Mouse (Mus musculus): ENCODE data around the gene Scrt2.

DNA sequence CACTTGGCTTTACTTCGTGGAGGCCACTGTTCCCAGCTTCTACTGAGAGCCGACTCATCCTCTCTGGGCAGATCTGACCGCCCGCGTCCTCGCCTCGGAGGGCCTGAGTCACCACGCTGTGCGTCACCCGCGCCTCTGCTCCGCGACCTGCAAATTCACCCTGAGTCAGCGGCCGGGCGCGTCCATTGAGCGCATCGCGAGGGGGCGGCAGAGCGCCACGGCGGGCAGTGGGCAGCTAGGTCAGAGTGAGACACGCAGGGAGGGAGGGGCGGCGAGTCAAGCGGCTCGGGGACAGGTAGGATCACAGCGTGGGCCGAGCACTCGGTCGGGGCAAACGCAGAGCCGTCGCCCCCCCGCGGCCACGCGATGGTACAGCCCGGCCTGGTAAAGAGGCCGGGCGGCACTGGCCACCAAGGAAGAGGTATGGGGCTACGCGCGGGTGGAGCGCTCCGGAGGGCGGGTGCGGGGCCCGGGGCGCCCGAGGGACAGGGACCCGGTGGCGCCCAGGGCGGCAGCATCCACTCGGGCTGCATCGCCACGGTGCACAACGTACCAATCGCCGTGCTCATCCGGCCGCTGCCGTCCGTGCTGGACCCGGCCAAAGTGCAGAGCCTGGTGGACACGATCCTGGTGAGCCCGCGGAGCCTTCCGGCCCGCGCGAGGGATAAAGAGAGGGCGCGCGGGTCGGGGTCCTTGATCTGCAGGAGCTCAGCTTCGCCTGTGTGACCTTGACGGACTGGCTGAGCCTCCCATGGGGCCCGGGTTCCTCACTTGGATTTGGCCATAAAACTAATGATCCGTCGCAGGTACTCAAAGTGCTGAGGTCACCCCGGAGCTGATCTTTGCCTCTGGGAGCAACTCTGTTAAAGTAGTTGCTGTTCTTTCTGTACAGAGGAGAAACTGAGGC, 24.2 kb downstream of the Scrt2 start, which contains the start of gene Srxn1:
- peak; percentile 28; the same call in 1 of the 2 replicates for TF ChIP-seq CTCF (IDR thresholded peaks at IDR 0.05; ENCODE audit: borderline replicate concordance, extremely low read depth, insufficient read depth, insufficient read length)
- 0 out of 2 replicates have a peak, but pooled peaks have one; percentile 49 for TF ChIP-seq POLR2A (IDR thresholded peaks at IDR 0.05; ENCODE audit: borderline replicate concordance, extremely low read depth, insufficient read depth, insufficient read length, poor library complexity, severe bottlenecking)
